Mouse (Mus musculus): ENCODE results near the gene Polg2.
"Not testable (repeated sequence)": the region's sequence is repeated elsewhere in the genome, so short reads cannot be mapped to it uniquely, and the experiment has no call there.

Gene Polg2

GRCm38 (mm10) chr11:106779388-106780088, at the start of gene Polg2:
Gene Polg2, minus strand, starts transcription at chr11:106779537.
- DNase-seq, result peak; percentile 89 to 91

GRCm38 (mm10) chr11:106828079-106828478, 48.7 kb upstream of the Polg2 start:
- DNase-seq, result no peak

- no peak for DNase-seq
These were observed 45.1 kb upstream of the Polg2 start for GRCm38 (mm10) chr11:106824403-106824802.

GRCm38 (mm10) chr11:106823741-106824140, 44.4 kb upstream of the Polg2 start:
- no peak for DNase-seq

- peak; percentile 88 to 93 for DNase-seq
These were observed 43.6 kb upstream of the Polg2 start for GRCm38 (mm10) chr11:106822911-106823310.

- peak in 1 of 2 experiments; percentile 49 for DNase-seq
These were observed 43.2 kb upstream of the Polg2 start for GRCm38 (mm10) chr11:106822491-106822890.

GRCm38 (mm10) chr11:106821397-106821796, 42.1 kb upstream of the Polg2 start:
- peak; percentile 32 to 51 for DNase-seq

GRCm38 (mm10) chr11:106820972-106821371, 41.6 kb upstream of the Polg2 start:
- peak; percentile 65 to 72 for DNase-seq

- peak; percentile 58 to 65 for DNase-seq
These were observed 40.9 kb upstream of the Polg2 start for GRCm38 (mm10) chr11:106820252-106820651.

GRCm38 (mm10) chr11:106819595-106819994, 40.3 kb upstream of the Polg2 start:
- DNase-seq, result peak; percentile 50 to 68

- peak; percentile 50 to 53 for DNase-seq
These were observed 39.0 kb upstream of the Polg2 start for GRCm38 (mm10) chr11:106818341-106818740.

- DNase-seq, result peak; percentile 91 to 93
These were observed 38.5 kb upstream of the Polg2 start for GRCm38 (mm10) chr11:106817808-106818207.

- peak in 1 of 2 experiments; percentile 30 for DNase-seq
These were observed 37.8 kb upstream of the Polg2 start for GRCm38 (mm10) chr11:106817156-106817555.

- DNase-seq, result peak; percentile 31 to 33
These were observed 37.0 kb upstream of the Polg2 start for GRCm38 (mm10) chr11:106816316-106816715.

- no peak for DNase-seq
These were observed 36.4 kb upstream of the Polg2 start for GRCm38 (mm10) chr11:106815761-106816160.

- no peak for DNase-seq
These were observed 36.0 kb upstream of the Polg2 start for GRCm38 (mm10) chr11:106815331-106815730.

- DNase-seq, result peak; percentile 88 to 93
These were observed 35.4 kb upstream of the Polg2 start for GRCm38 (mm10) chr11:106814601-106815320.

GRCm38 (mm10) chr11:106812410-106813136, 33.2 kb upstream of the Polg2 start:
- no peak for DNase-seq

- not testable (repeated sequence) for DNase-seq
These were observed 28.1 kb upstream of the Polg2 start for GRCm38 (mm10) chr11:106807442-106807841.

- DNase-seq, result peak; percentile 38 to 40
These were observed 22.8 kb upstream of the Polg2 start for GRCm38 (mm10) chr11:106802069-106802627.

- DNase-seq, result no peak
These were observed 16.3 kb upstream of the Polg2 start for GRCm38 (mm10) chr11:106795679-106796078.

GRCm38 (mm10) chr11:106793846-106794245, 14.5 kb upstream of the Polg2 start:
- no peak for DNase-seq

GRCm38 (mm10) chr11:106789649-106790048, 10.3 kb upstream of the Polg2 start:
- peak; percentile 46 to 47 for DNase-seq
